Mouse (Mus musculus) lung, postnatal 36 days (tissue): ENCODE measurements around the gene Cobll1.

ENCODE experiments used
- DNase-seq: peaks from one replicate; pipeline ENCODE4 v3.0.0; 2022; ENCODE audit warnings: mixed read lengths

The Cobll1 gene

DNA sequence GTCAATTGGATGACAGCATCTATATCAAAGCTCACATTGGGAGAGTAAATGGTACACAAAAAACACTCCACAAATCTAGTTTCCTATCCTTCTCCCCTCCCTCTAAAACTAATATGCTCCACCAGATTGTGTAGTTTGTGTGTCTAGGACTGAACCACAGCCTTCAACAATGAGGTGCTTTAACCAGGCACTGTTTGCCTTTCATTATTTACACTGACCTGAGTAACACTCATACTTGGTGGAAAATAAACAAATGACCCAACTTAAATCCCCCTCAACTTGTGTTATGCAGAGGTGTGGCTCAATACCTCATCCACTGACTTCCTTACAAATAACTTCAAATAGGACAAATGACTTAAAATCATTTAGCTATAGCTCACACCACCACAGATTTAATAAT lies 155.8 kb downstream of the Cobll1 start:
- peak; percentile 40 for DNase-seq

DNA sequence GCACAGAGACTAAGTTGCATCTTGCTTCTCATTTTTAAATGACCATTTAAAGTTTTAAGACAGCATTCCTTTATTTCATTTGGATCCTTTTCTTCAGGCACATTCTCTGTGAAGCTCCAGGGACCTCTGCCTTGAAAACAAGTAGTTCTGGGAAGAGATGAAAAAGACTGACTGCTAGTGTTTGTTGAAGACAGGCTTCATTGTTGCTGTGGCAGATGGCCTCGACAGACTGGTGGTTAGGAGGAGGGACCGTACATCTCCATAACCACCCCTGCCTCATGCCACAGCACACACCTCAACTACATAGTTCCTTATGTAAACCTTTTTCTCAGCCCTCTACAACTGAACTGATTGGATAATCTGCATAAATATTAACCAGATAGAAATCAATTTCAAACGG lies 161.7 kb downstream of the Cobll1 start:
- DNase-seq: no peak

DNA sequence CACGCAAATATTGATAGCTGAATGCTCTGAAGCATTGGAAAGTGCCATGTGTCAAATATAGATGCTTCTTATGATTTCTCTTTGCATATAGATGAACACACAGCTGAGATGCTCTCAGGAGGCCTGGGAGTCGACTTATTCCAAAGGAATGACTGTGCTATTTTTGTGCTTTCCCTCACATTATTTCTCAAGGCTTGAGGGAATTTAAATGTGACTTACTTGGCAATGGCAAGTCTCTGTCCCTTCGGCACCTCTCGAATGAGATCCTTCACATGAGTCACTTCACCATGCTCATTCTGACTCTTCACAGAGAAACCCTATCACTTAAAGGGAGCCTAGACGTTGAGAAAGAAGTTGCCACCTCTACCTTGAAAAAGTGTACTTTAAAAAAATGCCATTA lies 163.4 kb downstream of the Cobll1 start:
- DNase-seq: no peak

DNA sequence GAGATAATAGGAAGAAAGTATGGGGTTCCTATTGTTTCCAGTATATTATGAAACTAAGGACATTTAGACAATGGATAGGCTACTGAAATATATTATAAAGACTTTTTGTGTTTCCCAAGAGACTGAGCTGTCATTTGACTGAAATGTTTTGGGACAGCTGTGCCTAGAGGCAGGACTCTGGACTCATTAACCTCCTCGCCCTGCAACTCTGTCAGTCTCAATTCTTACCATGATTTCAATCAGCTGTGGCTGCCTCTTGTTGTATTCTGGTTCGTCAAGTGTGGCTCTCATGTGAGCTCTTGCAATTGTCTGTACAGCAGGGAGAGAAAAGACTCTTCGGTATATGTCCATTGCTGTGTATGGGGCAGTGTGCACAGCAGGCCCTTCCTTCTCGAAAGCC lies 163.8 kb downstream of the Cobll1 start:
- DNase-seq: no peak

DNA sequence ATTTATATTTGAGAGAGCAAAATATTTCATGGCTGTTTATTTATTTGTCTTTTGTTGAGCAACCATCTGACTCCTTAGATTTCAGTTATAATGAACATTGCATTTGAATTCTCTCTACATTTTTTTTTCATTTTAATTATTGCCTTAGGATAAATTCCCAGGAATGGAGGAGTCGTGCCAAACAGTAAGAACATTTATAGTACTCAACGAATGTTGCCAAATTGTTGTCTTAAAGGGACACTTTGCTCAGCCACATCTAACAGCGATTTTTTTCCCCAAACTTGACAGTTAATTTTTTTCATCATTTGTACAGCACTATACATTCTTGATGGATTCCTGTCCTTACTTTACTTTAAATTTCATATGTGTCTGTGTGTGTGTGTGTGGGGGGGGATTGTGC lies 167.0 kb downstream of the Cobll1 start:
- DNase-seq: no peak

DNA sequence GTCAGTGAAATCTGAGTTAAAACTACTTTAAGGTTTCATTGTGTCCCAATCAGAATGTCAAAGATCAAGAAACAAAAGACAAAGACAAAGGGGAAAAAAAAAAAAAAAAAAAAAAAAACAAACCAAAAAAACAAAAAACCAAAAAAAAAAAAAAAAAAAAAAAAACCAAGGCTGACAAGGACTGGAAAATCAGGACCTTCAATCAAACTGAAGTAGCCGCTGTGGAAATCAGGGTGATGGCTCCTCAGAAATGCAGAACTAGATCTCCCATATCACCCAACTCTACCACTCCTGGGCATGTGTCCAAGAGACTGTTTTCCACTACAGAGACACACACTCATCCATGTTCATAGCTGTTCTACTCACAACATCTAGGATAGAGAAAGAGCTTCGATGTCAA lies 185.4 kb downstream of the Cobll1 start:
- DNase-seq: no peak

DNA sequence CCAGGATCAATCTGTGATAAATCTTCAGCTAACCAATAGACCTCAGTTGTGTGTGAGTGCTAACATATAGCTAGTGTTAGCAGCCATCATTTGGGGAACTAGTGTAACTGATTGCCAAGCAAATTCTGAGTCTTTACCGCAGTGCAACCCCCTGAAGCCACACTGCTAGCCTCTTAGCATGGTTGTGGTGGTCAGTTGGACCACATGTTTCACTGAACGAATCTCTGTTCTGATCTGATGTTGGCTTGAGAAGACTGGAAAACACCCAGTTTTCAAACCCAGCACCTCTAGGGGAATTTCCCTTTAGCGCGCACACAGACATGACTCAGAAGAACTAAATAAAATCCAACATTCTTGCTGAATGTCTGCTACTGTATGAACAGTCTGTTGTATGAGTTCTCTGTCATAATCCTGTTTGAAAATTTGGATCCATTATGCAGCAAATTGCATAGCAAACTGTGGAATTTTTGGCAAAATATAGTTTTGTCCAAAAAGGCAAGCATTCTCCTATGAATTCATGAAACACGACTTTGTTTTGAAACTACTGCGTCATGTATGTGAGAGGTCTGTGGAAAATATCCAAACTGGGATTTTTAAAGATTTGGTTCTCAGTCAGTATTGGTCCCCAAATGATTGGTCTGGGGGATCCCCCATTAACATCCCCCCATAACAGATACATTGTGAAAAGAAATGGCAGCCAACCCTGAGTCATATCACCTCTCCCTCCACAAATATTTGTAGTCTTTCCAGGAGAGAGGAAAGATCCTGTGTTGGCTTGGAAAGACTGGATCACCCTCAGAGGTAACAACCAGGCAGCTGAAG lies 186.8 kb downstream of the Cobll1 start:
- no peak for DNase-seq

DNA sequence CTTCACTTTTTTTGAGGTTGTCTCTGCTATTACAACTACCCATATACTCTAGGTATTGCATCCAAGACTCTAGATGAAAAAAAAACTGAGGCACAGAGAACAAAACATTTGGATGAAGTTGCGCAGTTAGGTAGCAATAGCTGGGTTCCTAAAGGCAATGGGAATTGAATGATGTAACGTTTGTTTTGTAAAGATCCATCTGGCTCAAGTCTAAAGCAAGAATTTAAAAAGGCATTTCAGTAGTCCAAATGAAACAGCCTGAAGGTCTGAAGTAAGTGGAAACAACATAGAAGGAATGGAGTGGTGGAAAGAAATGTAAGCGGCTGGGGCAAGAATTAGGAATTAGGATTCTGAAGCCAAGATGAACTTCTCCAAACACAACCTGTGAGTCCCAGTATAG lies 188.4 kb downstream of the Cobll1 start:
- DNase-seq: no peak

DNA sequence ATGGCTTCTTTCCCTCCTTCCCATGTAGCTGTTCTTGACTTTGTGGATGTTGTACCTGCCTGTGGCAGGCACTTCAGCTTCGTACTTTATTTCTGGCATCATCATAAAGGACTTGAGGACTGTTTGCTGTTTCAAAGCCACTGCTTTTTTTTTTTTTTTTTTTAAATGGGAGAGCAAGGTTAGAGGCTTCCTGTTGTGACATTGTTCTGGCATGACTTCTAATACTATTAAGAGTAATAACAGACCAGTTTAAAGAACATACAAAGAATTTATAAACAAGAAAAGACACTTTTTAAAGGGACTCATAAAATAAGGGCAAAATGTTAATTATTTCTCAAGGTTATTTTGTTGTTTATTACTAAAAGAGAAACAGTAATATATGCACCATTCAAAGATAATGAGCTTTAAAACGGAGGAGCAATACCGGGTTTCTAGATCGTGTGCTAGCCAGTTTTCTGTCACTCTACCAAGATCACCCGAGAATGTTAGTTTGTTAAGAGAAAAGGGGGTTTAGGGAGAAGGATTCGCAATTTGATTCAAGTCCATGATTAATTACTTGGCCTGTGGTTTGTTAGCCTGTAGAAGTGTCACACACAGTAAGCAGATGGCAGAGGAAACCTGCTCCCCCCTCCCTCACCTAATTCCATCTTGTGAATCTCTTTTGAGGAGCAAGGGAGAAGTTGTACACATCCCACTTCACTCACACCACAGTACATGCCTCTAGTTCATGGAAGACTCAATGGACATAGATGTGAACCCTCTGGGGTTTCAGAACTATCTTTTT lies 190.8 kb downstream of the Cobll1 start:
- DNase-seq: peak; percentile 45
